Mouse (Mus musculus) MEL-GATA-1-ER (cell line): ENCODE data around the gene Ptgis.
A peak's percentile ranks its signal among the peaks of the same experiment; 100 is the strongest.
"Not testable (repeated sequence)": the region's sequence is repeated elsewhere in the genome, so short reads cannot be mapped to it uniquely, and the experiment has no call there.

ENCODE experiments used
- DNase-seq: peaks from one replicate; pipeline ENCODE4 v3.0.0-alpha.2; 2012; ENCODE audit warnings: low read depth; ENCODE audit errors: extremely low read depth

The Ptgis gene

DNA sequence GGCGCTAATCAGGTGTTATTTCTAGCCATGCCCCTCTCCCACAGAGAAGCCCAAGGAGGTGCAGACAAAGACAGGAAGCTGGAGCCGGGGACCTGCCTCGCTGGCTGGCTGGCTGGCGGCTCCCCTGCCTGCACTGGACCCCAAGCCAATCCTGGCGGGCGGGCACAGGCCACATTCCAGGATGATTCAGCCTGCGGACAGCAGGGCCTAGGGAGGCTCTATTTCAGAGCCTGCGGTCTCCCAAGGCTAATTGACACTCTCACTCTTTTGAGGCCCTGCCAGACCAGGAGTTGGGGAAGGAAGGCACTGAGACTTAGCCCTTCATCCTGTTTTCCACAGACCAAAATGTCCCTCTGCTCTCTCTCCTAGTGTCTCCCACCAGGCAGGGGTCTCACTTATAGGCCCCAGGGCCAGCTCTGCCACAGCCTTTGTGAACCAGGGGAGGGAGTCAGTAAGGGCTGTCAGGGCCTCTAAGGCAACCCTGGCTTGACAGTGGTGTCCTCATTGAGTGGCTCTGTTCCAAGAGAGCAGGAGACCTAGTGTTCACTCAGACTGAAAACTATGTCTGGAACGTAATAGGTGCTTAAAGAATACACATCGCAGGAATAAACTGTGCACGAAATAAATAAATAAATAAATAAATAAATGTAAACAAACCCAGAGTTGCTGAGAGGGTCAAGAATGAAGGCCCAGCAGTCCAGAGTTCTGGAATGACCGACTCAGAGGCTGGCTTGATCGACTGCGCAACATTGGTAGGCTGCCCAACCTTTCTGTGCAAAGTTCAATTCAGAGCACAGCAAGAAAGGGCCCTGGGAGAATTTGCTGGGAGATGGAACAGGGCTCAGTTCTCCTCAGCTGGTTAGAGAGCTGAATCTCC lies 8.0 kb downstream of the Ptgis start:
- no peak for DNase-seq

DNA sequence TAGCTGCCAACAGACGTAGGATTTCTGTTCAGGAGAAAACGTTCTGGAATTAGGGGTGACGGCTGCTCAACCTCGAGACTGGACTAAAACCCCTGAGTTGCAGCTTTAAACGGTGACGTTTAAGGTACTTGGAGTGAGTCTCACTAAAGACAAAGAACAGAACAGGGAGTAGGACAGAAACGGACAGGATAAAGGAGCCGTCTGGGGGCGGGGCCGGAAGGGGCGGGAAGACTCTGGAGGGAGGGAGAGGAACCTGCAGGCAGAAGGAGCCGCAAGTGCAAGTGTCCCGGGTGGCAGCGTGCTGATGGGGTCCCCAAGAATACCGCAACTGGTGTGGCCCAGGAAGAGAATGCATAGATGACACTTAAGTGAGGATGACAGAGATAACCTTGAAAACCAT lies 9.8 kb downstream of the Ptgis start:
- DNase-seq: peak; percentile 65

DNA sequence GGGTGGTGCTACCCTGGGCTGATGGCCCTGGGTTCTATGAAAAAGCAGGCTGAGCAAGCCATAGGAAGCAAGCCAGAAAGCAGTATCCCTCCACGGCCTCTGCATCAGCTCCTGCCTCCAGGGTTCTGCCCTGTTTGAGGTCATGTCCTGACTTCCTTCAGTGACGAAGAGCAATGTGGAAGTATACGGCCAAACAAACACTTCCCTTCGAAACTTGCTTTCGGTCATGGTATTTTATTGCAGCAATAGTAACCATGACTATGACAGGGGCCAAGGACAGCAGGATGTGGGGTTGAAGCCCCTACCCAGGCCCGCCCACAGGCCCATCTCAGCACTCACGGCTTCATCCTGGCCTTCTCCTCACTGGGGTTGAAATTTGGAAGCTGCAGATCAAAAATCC lies 15.5 kb downstream of the Ptgis start:
- no peak for DNase-seq

DNA sequence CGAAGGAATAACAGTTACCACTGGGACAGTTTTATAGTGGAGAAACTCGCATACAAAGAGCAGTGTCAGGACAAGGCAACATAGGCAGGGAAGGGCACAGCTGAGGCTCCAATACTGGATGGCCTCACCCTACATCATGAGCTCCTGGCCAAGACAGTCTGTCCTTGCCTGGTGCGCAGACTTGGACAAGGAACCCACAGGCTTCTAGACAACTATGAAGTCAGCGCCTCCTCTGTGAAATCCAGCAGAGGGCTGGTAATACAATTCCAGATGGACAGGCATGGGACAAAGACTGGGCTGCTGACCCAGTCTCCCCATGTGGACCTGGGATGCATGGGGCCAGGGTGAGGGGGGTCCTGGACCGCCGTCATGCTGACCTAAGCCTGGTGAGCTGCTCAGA lies 16.2 kb downstream of the Ptgis start:
- no peak for DNase-seq

GRCm38 (mm10) chr2:167222152-167222551 lies 18.3 kb downstream of the Ptgis start:
- DNase-seq: peak; percentile 65

- peak; percentile 53 for DNase-seq
Measured at GRCm38 (mm10) chr2:167221159-167221845, 19.1 kb downstream of the Ptgis start.

DNA sequence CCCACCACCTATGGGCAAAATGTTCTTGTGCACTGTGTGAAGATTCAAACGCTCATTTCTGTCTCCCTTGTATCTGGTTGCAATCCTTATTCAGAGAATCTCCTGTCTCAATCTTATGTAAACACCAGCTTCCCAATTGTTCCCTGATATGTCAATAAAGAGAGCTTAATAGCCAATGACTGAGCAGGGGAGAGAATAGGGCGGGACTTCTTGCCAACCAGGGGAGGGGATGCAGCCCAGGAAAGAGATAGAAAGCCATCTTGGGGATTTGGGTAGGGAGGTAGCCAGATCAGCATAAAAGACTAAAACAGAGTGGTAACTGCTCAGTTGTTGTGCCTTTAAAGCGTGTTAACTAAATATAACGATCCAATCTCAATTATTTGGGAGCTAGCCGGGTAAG lies 19.7 kb downstream of the Ptgis start:
- DNase-seq: peak; percentile 68

- peak; percentile 60 for DNase-seq
Measured at GRCm38 (mm10) chr2:167219154-167219775, 21.1 kb downstream of the Ptgis start.

DNA sequence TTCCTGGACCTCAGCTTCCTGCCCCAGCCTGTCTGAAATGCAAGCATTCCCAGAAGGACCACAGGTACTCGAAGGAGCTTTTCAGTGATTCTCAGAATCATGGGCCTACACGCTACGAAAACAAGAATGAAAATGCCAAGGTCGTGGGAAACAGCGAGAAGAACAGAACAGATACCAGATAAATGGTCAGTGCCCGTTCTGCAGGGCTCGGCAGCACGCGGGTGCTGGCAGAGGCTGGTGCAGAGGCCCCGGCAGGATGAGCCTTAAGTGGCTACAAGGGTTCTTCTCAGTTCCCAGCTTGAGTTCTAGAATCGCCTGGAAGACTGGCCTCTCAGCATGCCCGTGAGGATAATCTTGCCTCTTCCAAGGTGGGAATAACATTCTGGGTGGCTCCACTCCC lies 26.7 kb downstream of the Ptgis start:
- no peak for DNase-seq

GRCm38 (mm10) chr2:167213076-167213475 lies 27.3 kb downstream of the Ptgis start:
- DNase-seq: no peak

- no peak for DNase-seq
Measured at GRCm38 (mm10) chr2:167212551-167212950, 27.9 kb downstream of the Ptgis start.

DNA sequence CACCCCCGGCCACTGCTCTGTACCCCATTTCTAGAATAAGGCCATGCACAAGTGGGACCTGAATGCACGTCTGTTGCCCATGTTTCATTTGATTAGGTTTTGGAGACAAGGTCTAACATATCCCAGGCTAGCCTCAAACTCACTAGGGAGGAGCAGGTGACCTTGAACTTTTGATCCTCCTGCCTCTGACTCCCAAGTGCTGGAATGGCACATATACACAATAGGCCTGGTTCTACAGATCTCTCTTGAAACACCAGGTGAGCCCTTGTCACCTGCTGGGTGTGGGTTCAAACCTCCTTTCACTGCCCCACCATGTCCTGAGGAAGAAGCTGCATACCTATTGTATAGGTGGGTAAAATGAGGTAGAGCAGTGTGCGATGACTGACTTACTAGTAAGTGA lies 28.3 kb downstream of the Ptgis start:
- no peak for DNase-seq

DNA sequence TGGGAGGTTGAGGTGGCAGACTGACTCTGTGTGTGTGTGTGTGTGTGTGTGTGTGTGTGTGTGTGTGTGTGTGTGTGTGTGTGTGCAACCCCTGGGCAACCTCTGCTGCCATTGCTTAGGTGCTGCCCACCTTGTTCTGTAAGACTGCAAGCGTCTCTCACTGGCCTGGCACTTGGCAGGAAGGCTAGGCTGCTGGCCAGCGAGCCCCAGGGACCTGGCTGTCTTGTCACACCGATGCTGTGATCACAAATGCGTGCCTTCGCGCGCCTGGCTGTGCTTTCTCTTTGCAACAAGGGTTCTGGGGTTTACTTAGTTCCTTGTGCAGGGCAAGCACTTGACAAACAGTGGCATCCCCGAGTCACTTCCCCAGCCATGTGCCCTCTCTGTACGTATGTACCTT lies 30.5 kb downstream of the Ptgis start:
- no peak for DNase-seq

- no peak for DNase-seq
Measured at GRCm38 (mm10) chr2:167208984-167209383, 31.4 kb downstream of the Ptgis start.

- no peak for DNase-seq
Measured at GRCm38 (mm10) chr2:167205918-167206629, 34.3 kb downstream of the Ptgis start.

GRCm38 (mm10) chr2:167204686-167205085 lies 35.7 kb downstream of the Ptgis start:
- not testable (repeated sequence) for DNase-seq

GRCm38 (mm10) chr2:167203505-167204166 lies 36.8 kb downstream of the Ptgis start:
- no peak for DNase-seq

DNA sequence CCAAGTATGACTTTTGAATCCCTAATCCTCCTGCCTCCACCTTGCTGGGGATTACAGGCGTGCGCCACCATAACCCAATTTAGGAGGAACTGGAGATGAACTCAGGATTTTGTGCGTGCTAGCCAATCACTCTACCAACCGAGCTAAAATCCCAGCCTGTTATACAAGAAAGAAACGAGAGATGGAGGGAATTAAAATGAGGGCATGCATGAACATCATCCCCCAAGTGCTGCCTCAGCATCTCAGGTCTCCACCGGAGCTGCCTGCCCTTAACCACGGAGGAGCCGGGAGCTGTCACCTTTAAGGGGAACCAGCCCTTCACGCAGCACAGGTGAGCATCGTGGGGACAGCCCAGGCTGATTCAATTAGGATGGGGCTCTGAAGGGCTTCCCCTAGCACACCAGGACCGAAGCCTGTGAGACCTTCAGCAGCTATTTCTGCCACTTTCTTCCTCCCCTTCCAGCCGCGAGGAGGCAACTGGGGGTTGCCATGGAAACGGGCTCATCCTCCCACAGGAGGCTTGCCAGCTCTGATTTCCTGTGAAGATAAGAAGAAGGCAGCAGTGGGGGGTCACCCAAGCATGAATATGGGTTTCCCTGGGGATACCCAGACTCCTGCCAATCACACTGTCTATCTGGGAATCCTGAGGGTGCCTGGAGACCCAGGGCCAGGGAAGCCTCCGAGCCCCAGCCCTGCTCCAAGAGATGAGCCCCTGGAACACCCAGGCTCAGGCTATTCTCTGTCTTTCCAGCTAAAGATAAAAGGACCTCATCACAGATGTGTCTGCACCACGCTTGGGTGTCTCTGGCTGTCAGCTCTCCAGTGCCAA lies 38.7 kb downstream of the Ptgis start:
- DNase-seq: no peak

- DNase-seq: no peak
Measured at GRCm38 (mm10) chr2:167198660-167199427, 41.6 kb downstream of the Ptgis start.
